Mouse (Mus musculus) spleen, adult 2 months (tissue): ENCODE data around the gene Dnajb12.

Experiments
- CTCF ChIP-seq: fragments of 200-500 bp; IDR thresholded peaks from 2 replicates; pipeline ENCODE4 v1.5.1; 2011; ENCODE audit warnings: mild to moderate bottlenecking, inconsistent platforms; ENCODE audit not compliant: insufficient read depth, insufficient read length, insufficient replicate concordance; ENCODE audit errors: extremely low read depth
- POLR2A ChIP-seq: fragments of 200-500 bp; IDR thresholded peaks from 2 replicates; pipeline ENCODE4 v1.6.1; 2011; ENCODE audit warnings: low read depth, low read length, inconsistent platforms

DNA sequence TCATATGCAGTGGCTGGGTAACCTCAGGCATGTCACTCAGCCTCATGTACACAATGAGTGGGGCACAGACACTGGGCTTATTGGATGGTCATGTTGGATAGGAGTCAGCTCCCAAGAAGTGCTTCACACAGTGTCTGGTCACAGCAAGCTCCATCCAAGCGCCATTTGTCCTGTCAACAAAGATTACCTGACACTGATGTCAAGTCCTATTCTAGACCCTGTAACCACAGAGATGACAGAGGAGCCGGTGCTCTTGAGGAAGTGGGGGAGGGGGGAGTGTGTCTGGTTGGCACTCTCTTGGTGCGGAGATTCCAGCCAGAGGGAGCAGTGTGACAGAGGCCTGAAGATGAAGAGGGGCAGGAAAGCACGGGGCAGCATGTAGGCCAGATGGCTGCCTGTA, 21.6 kb downstream of the Dnajb12 start:
- TF ChIP-seq CTCF (no peak), POLR2A (no peak)
